Mouse (Mus musculus) C2C12 (cell line): ENCODE data around the gene Fkrp. TPM values are rescaled to one million over a fixed set of nuclear protein-coding genes. Genes with fewer than 3 reads are reported as not detected.

Source experiments
- H3K27me3 ChIP-seq: one replicate; pipeline ENCODE4 v1.6.1; 2011; ENCODE audit not compliant: control insufficient read depth, insufficient read depth, insufficient read length
- H3K36me3 ChIP-seq: one replicate; pipeline ENCODE4 v1.6.1; 2011; ENCODE audit not compliant: control insufficient read depth, insufficient read depth
- H3K4me3 ChIP-seq: one replicate; pipeline ENCODE4 v1.5.1; 2011; ENCODE audit warnings: mild to moderate bottlenecking, control low read depth; ENCODE audit not compliant: poor library complexity, insufficient read depth, severe bottlenecking
- H3K79me2 ChIP-seq: one replicate; pipeline ENCODE4 v1.6.1; 2011; ENCODE audit not compliant: control insufficient read depth, insufficient read depth
- H3K79me3 ChIP-seq: one replicate; pipeline ENCODE4 v1.6.1; 2011; ENCODE audit warnings: low read depth, control low read depth
- H3ac ChIP-seq: one replicate; pipeline ENCODE3; 2011; ENCODE audit warnings: low read depth; ENCODE audit not compliant: control insufficient read depth, insufficient read length
- CEBPB ChIP-seq: IDR thresholded peaks from one replicate; pipeline ENCODE4 v1.6.1; 2011; ENCODE audit warnings: low read depth, mild to moderate bottlenecking, control low read depth, moderate library complexity
- CTCF ChIP-seq: IDR thresholded peaks from one replicate; pipeline ENCODE4 v1.5.1; 2011; ENCODE audit not compliant: control insufficient read depth, insufficient read depth, insufficient read length
- FOSL1 ChIP-seq: IDR thresholded peaks from one replicate; pipeline ENCODE4 v1.8.0; 2011; ENCODE audit warnings: mild to moderate bottlenecking, low read length; ENCODE audit not compliant: poor library complexity, insufficient read depth, severe bottlenecking
- MAX ChIP-seq: IDR thresholded peaks from one replicate; pipeline ENCODE4 v1.6.1; 2011; ENCODE audit warnings: mild to moderate bottlenecking, control low read depth
- MYOD1 ChIP-seq: IDR thresholded peaks from one replicate; pipeline ENCODE4 v1.6.1; 2011; ENCODE audit warnings: low read depth; ENCODE audit not compliant: control insufficient read depth, insufficient read length
- MYOG ChIP-seq: IDR thresholded peaks from one replicate; pipeline ENCODE4 v1.6.1; 2011; ENCODE audit not compliant: control insufficient read depth, insufficient read length; ENCODE audit errors: extremely low read depth
- USF1 ChIP-seq: IDR thresholded peaks from one replicate; pipeline ENCODE4 v1.6.1; 2011; ENCODE audit warnings: low read depth, mild to moderate bottlenecking, control low read depth, moderate library complexity
- polyA plus RNA-seq: library from polyadenylated mRNA; unstranded; fragments of >200 nt; fragmentation: generic; extraction: Trizol; gene quantifications from one replicate; pipeline ENCODE4 v1.2.1, GENCODE M21; 2012; ENCODE audit warnings: missing spikeins

The Fkrp gene
- polyA plus RNA-seq, 1 experiment = 28.9 TPM

DNA sequence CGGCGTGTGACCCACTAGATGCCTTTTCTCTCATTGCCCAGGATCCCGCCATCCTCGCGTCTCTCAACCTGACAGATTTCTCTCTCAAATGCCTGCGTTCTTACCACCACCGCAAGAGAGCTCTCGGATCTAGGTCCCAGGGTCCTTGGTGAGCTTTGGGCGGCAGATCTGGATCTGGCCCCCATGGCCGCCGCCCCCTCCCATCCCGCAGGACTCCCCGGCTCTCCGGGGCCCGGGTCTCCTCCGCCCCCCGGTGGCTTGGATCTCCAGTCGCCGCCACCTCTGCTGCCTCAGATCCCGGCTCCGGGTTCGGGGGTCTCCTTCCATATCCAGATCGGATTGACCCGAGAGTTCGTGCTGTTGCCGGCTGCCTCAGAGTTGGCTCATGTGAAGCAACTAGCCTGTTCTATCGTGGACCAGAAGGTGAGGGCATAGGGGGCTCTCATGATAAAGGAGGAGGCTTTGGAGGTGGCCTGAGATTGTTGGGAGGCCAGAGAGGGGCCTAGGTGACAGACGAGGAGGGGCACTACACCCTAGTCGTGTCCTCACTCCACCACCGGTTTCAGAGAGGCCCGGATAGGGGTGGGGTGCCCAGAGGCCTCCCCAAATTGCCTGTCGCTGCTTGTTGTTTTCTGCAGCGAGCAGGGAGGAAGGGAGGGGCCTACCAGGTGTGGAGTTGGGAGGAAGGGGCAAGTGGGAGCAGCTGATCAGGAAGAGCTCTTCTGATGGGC is 27.1 kb upstream of the Fkrp start:
- H3K36me3 ChIP-seq = no peaks in the 10 kb centered on the region
- TF ChIP-seq CTCF = no peak
- no peak for TF ChIP-seq MYOD1
- no peak for TF ChIP-seq MAX
- TF ChIP-seq FOSL1 = no peak
- TF ChIP-seq USF1 = no peak
- TF ChIP-seq CEBPB = no peak
- no peak for TF ChIP-seq MYOG
- H3K79me2 ChIP-seq = no peaks in the 10 kb centered on the region
- H3ac ChIP-seq = peak overlapping the region; percentile 91
- no peaks in the 10 kb centered on the region for H3K27me3 ChIP-seq
- H3K4me3 ChIP-seq = peak overlapping the region; percentile 43
- no peaks in the 10 kb centered on the region for H3K79me3 ChIP-seq

GRCm38 (mm10) chr7:16842645-16843063 is 26.1 kb upstream of the Fkrp start, which contains the start of gene Prkd2:
Gene Prkd2 (plus strand): TSS chr7:16842902.
- H3K36me3 ChIP-seq = no peaks in the 10 kb centered on the region

GRCm38 (mm10) chr7:16841561-16842560 is 25.3 kb upstream of the Fkrp start:
- Histone ChIP-seq H3K4me3 (no peak overlapping the region), H3K27me3 (no peaks in the 10 kb centered on the region), H3K36me3 (no peaks in the 10 kb centered on the region), H3K79me3 (no peaks in the 10 kb centered on the region), H3ac (no peak overlapping the region), H3K79me2 (no peaks in the 10 kb centered on the region)
- TF ChIP-seq FOSL1 = no peak
- no peak for TF ChIP-seq CTCF
- no peak for TF ChIP-seq MYOD1
- TF ChIP-seq CEBPB = no peak
- no peak for TF ChIP-seq MAX

More at GRCm38 (mm10) chr7:16842645-16843063, 26.1 kb upstream of the Fkrp start, which contains the start of gene Prkd2:
- TF ChIP-seq CTCF (no peak), MYOD1 (no peak), FOSL1 (no peak), CEBPB (no peak), MAX (no peak), MYOG (no peak), USF1 (no peak)
- H3ac ChIP-seq = peak within 1 kb of the TSS; percentile 91
- no peaks in the 10 kb centered on the region for H3K79me2 ChIP-seq
- no peaks in the 10 kb centered on the region for H3K79me3 ChIP-seq
- H3K4me3 ChIP-seq = peak within 1 kb of the TSS; percentile 43
- H3K27me3 ChIP-seq = no peaks in the 10 kb centered on the region

DNA sequence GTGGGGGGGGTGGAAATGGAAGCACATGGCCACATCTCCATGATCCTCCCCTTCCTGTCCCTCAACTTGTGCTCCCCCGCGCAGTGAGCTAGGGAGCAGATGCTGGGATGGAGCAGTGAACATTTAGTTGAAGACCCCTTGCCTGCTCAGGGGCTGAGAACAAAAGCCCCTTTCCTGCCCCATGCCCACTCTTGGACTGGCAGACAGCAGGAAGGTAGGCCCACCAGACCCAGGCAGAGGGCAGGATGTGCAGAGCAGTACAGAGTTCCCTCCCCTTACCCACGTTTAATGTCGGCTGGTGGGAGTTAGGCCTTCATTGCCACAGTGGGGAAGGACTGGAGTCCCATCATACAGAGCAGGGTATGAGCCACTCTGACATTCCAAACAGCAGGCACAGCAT is 24.5 kb upstream of the Fkrp start:
- H3K4me3 ChIP-seq = no peak overlapping the region
- H3K79me3 ChIP-seq = no peaks in the 10 kb centered on the region
- no peak overlapping the region for H3ac ChIP-seq
- no peak for TF ChIP-seq CEBPB
- no peak for TF ChIP-seq USF1
- no peak for TF ChIP-seq MAX
- no peak for TF ChIP-seq FOSL1
- TF ChIP-seq MYOG = no peak
- TF ChIP-seq CTCF = no peak
- no peaks in the 10 kb centered on the region for H3K27me3 ChIP-seq
- no peaks in the 10 kb centered on the region for H3K79me2 ChIP-seq
- H3K36me3 ChIP-seq = no peaks in the 10 kb centered on the region

DNA sequence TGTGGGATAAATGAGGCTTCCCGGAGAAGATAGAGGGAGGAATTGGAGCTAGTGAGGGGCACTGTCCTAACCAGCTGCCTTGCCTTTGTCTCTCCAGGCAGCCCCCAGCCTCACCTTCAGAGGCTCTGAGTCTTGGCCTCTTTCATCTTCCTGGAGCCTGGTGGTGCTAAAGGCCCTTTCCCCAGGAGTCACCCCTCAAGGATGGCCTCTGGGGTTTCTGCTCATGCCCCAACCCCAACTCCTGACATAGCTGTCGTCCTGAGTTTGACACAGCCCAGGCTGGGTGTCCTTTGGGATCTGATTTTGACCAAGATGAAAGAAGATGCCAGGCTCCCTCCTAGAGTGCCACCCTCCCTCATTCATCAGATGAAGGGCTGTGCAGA is 23.6 kb upstream of the Fkrp start:
- no peak for TF ChIP-seq MYOG
- no peaks in the 10 kb centered on the region for H3K27me3 ChIP-seq
- H3K79me3 ChIP-seq = no peaks in the 10 kb centered on the region
- H3K36me3 ChIP-seq = no peaks in the 10 kb centered on the region
- no peaks in the 10 kb centered on the region for H3K79me2 ChIP-seq
- H3ac ChIP-seq = no peak overlapping the region
- no peak overlapping the region for H3K4me3 ChIP-seq
